Mouse (Mus musculus): ENCODE data around the gene Smarcc1. TPM values are rescaled to one million over a fixed set of nuclear protein-coding genes. Genes with fewer than 3 reads are reported as not detected.

Gene Smarcc1
- polyA plus RNA-seq, 1 experiment from 2014 or later, result 18.5 TPM

DNA sequence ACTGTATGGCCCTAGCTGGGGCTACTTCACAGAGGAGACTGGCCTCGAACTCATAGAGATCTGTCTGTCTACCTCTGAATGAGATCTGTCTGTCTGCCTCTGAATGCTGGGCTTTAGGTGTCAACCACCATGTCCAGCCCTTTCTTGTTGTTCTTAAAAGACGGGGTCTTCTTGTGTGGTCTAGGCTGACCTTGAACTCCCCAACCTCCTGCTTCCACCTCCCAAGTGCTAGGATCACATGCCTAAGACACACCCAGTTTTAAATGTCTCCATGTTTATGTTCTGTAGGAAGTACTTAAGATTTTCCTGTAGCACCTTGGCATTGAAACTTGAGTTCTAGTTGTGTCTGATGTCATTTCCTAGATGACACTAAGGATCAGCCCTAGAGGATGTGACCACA is 131.4 kb downstream of the Smarcc1 start:
- no peaks in the 10 kb centered on the region for H3K36me3 ChIP-seq (replicated peaks; ENCODE audit: insufficient read depth, low read length)
- no peak overlapping the region for H3K9ac ChIP-seq (replicated peaks)
- H3K4me2 ChIP-seq (ENCODE audit: low read depth, low read length), result no peak overlapping the region
- H3K4me1 ChIP-seq (ENCODE audit: insufficient read depth), result peaks cover 11% of the 10 kb centered on the region
- H3K9me3 ChIP-seq (ENCODE audit: low read length), result no peaks in the 10 kb centered on the region
- no peak overlapping the region for H3K4me3 ChIP-seq (ENCODE audit: low read depth, low read length)
- DNase-seq, result no peak
- H3K27me3 ChIP-seq (ENCODE audit: insufficient read depth, low read length), result peaks cover 23% of the 10 kb centered on the region
- 70% methylated on average over 2 of the region's 2 CpGs for WGBS (ENCODE audit: insufficient replicate concordance)
- no peak for ATAC-seq
- no peak overlapping the region for H3K27ac ChIP-seq (ENCODE audit: low read depth)
- TF ChIP-seq EP300 (IDR thresholded peaks at IDR 0.05; ENCODE audit: low read depth) (no peak), CTCF (IDR thresholded peaks at IDR 0.05; ENCODE audit: low read depth) (no peak)

DNA sequence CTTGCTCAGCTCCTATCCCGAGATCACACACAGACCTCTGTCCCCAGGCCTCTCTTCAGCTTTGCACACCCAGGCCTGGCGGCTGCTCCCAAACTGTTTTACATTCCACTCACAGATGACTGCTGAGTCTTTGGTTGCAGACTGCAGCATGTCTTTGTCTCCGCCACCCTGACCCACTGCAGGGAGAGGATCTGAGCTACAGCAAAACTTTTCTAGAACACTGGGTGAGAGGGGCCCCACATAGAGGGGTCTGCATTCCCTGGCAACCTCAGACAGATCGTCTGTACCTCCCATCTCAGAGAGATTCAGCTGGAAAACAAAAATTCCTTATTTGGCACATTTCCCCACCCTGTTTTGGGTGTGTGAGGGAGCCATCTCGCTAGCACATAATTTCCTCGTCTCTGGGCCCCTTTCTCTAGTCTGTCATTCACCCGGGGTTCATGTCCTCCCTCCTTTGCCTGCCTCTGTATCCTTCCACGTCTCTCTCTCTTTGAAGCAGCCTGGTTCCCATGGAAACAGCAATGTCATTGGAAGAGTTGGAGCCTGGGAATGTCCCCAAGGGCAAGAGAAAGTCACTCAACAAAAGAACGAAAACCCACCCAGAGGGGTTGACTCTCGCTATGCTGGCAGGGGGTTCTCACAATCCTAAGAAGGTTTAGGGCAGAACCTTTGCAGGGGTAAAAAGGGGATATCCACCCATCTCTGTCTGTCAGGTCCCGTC is 132.5 kb downstream of the Smarcc1 start:
- H3K4me1 ChIP-seq (ENCODE audit: insufficient read depth), result peaks cover 11% of the 10 kb centered on the region
- H3K9me3 ChIP-seq (ENCODE audit: low read length), result no peaks in the 10 kb centered on the region
- H3K9ac ChIP-seq (replicated peaks), result no peak overlapping the region
- 44% methylated on average over 11 of the region's 11 CpGs for WGBS (ENCODE audit: insufficient replicate concordance)
- no peaks in the 10 kb centered on the region for H3K36me3 ChIP-seq (replicated peaks; ENCODE audit: insufficient read depth, low read length)
- DNase-seq (no peak), ATAC-seq (no peak)
- no peak overlapping the region for H3K4me2 ChIP-seq (ENCODE audit: low read depth, low read length)
- TF ChIP-seq EP300 (IDR thresholded peaks at IDR 0.05; ENCODE audit: low read depth) (no peak), CTCF (IDR thresholded peaks at IDR 0.05; ENCODE audit: low read depth) (no peak)
- no peak overlapping the region for H3K4me3 ChIP-seq (ENCODE audit: low read depth, low read length)
- no peak overlapping the region for H3K27ac ChIP-seq (ENCODE audit: low read depth)
- peaks cover 16% of the 10 kb centered on the region for H3K27me3 ChIP-seq (ENCODE audit: insufficient read depth, low read length)

DNA sequence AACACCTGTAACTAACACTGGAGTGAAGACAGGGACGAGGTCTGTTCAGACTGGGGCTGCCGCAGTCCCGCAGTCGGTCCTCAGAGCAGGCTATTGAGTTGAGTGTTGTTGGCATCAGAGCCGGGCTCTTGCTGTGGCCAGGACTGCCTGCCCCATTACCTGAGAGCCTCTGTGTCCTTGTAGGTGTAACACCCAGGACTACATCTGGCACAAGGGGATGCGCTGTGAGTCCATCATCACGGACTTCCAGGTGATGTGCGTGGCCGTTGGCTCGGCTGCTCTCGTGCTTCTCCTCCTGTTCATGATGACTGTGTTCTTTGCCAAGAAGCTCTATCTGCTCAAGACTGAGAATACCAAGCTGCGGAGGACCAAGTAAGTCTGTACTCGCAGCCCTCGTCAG is 133.3 kb downstream of the Smarcc1 start:
- Histone ChIP-seq H3K9me3 (ENCODE audit: low read length) (no peaks in the 10 kb centered on the region), H3K9ac (replicated peaks) (no peak overlapping the region), H3K4me1 (ENCODE audit: insufficient read depth) (peaks cover 6% of the 10 kb centered on the region), H3K27ac (ENCODE audit: low read depth) (no peak overlapping the region), H3K4me2 (ENCODE audit: low read depth, low read length) (no peak overlapping the region), H3K36me3 (replicated peaks; ENCODE audit: insufficient read depth, low read length) (no peaks in the 10 kb centered on the region), H3K27me3 (ENCODE audit: insufficient read depth, low read length) (peaks cover 14% of the 10 kb centered on the region; the same call in 1 of the 2 replicates), H3K4me3 (ENCODE audit: low read depth, low read length) (no peak overlapping the region)
- TF ChIP-seq EP300 (IDR thresholded peaks at IDR 0.05; ENCODE audit: low read depth) (no peak), CTCF (IDR thresholded peaks at IDR 0.05; ENCODE audit: low read depth) (no peak)
- WGBS (ENCODE audit: insufficient replicate concordance), result 90% methylated on average over 14 of the region's 14 CpGs
- ATAC-seq (no peak), DNase-seq (no peak)

DNA sequence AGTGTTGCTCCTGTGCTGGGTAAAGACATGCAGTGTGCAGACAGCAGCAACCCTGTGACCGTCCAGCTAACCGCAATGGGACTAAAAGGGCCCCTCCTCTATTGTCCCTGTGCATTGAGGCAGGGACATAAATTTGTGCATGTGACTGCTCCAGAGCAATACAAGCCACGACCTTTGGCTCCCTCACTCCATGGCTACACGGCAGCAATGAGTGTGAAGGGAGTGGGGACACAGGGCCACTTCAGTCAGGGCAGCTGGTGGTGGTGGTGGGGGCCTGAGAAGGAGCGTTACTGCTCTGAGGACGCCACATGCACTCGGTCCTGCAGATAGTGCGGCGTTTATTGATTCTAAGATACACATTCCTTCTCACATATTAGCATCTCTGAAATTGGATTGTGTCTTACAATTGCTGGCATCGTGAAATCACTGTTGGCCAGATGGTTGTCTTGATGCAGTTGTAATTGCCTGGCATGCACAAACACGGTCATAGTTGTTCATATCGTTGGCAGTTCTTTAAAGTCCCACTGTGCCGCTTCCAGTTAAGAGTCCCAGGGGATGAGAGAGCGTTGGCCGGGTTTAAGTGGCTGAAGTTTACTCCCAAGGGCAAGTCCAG is 138.0 kb downstream of the Smarcc1 start:
- DNase-seq (no peak), ATAC-seq (no peak)
- H3K9me3 ChIP-seq (ENCODE audit: low read length), result no peaks in the 10 kb centered on the region
- TF ChIP-seq CTCF (IDR thresholded peaks at IDR 0.05; ENCODE audit: low read depth) (no peak), EP300 (IDR thresholded peaks at IDR 0.05; ENCODE audit: low read depth) (no peak)
- H3K4me3 ChIP-seq (ENCODE audit: low read depth, low read length), result no peak overlapping the region
- no peak overlapping the region for H3K4me2 ChIP-seq (ENCODE audit: low read depth, low read length)
- no peak overlapping the region for H3K9ac ChIP-seq (replicated peaks)
- no peaks in the 10 kb centered on the region for H3K4me1 ChIP-seq (ENCODE audit: insufficient read depth)
- H3K27me3 ChIP-seq (ENCODE audit: insufficient read depth, low read length), result no peaks in the 10 kb centered on the region
- WGBS (ENCODE audit: insufficient replicate concordance), result 74% methylated on average over 15 of the region's 15 CpGs
- H3K27ac ChIP-seq (ENCODE audit: low read depth), result no peak overlapping the region
- H3K36me3 ChIP-seq (replicated peaks; ENCODE audit: insufficient read depth, low read length), result no peaks in the 10 kb centered on the region

DNA sequence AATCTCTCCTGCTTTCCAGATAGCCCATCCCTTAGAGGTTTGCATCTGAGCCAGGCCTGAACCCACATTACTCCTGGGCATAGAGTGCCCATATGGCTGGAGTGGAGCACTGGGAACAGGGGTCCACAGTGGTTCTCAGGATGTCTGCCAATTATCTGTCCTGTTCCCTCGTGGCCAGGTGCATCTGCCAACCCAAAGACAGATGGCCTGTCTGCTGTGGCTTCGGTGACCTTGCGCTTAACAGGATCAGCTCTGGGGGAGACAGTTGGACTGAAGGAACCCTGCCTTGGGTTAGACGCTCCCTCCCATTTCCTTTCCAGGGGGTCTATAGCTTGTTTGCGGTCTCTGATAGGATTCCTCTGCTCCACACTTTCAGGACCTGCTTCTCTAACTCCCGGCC is 141.1 kb downstream of the Smarcc1 start:
- 58% methylated on average over 6 of the region's 6 CpGs for WGBS (ENCODE audit: insufficient replicate concordance)
- DNase-seq (no peak), ATAC-seq (no peak)
- Histone ChIP-seq H3K9ac (replicated peaks) (no peak overlapping the region), H3K4me3 (ENCODE audit: low read depth, low read length) (no peak overlapping the region), H3K9me3 (ENCODE audit: low read length) (no peaks in the 10 kb centered on the region), H3K27me3 (ENCODE audit: insufficient read depth, low read length) (no peaks in the 10 kb centered on the region), H3K4me2 (ENCODE audit: low read depth, low read length) (no peak overlapping the region), H3K27ac (ENCODE audit: low read depth) (no peak overlapping the region), H3K36me3 (replicated peaks; ENCODE audit: insufficient read depth, low read length) (no peaks in the 10 kb centered on the region), H3K4me1 (ENCODE audit: insufficient read depth) (no peaks in the 10 kb centered on the region)
- TF ChIP-seq CTCF (IDR thresholded peaks at IDR 0.05; ENCODE audit: low read depth) (no peak), EP300 (IDR thresholded peaks at IDR 0.05; ENCODE audit: low read depth) (no peak)

DNA sequence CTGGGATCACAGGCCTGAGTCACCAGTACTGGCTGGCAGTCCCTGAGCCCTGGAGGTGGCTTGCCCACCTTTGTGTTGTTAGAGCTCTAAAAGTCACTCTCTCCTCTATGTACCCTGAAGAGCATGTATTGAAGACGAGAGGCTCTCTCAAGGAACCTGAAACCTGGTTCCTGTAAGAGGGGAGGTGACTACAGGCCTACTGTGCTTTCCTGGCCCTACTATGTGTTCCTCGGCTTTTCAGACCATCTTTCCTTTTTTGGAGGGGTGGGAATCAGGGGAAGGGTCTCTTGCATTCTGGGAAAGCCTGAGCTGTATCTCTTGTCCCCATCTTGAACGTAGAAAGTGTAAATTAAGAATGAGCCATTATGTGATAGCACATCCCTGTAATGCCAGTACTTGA is 141.6 kb downstream of the Smarcc1 start:
- H3K9me3 ChIP-seq (ENCODE audit: low read length), result no peaks in the 10 kb centered on the region
- ATAC-seq, result no peak
- no peak for DNase-seq
- 66% methylated on average over 3 of the region's 3 CpGs for WGBS (ENCODE audit: insufficient replicate concordance)
- TF ChIP-seq EP300 (IDR thresholded peaks at IDR 0.05; ENCODE audit: low read depth) (no peak), CTCF (IDR thresholded peaks at IDR 0.05; ENCODE audit: low read depth) (no peak)
- H3K4me3 ChIP-seq (ENCODE audit: low read depth, low read length), result no peak overlapping the region
- H3K4me1 ChIP-seq (ENCODE audit: insufficient read depth), result no peaks in the 10 kb centered on the region
- H3K27ac ChIP-seq (ENCODE audit: low read depth), result no peak overlapping the region
- H3K9ac ChIP-seq (replicated peaks), result no peak overlapping the region
- no peaks in the 10 kb centered on the region for H3K36me3 ChIP-seq (replicated peaks; ENCODE audit: insufficient read depth, low read length)
- no peaks in the 10 kb centered on the region for H3K27me3 ChIP-seq (ENCODE audit: insufficient read depth, low read length)
- H3K4me2 ChIP-seq (ENCODE audit: low read depth, low read length), result no peak overlapping the region
